ENCODE assay signal across 28 mouse cellular contexts in the genomic region with DNA sequence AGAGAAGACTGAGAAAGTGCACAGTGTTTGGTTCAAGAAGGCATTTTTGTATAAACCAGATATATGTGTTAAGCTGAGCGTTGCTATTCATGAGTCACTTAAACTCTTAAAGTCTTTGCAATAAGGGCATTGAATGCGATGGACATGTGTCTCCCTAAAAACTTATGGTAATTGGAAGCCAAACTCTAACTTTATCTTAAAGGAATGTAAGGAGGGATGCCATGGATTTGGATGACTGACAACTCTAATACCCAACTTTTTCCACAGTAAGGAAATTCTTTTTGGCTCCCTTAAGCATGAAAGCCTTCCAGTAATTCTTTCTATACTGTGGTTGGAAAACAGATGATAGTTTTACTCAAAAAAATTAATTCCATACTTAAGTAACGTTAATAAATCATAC.
DNase-seq lines count a peak whose midpoint lies in the region; ATAC-seq and TF ChIP-seq lines count a peak whose summit lies in the region.
"Had no signal": no experiment of that assay in that cellular context is flagged by ENCODE, and none has a peak within 500 bp of the region (broad histone marks: within the 10 kb centered on the region; RNA-seq: fewer than 3 reads in every experiment).

No protein-coding gene starts in this region.

- no peak for DNase-seq in embryonic facial prominence, embryonic 10.5 days (ENCODE audit: low spot score)
- peak; percentile 59 for DNase-seq in limb, embryonic 14.5 days (ENCODE audit: low spot score)
- DNase-seq in limb, embryonic 10.5 days (ENCODE audit: low spot score): no peak
- peak; percentile 6 for DNase-seq in telencephalon, adult 2 months (ENCODE audit: low read depth, low spot score)
- no peak for DNase-seq in urinary bladder, postnatal 14 days (ENCODE audit: low spot score)
- DNase-seq: adrenal gland, postnatal 10 days; adrenal gland, postnatal 36 days; B cell, adult 2 months; cerebellum, adult 18-20 months; cerebellum, adult 9-10 months; cerebellum, postnatal 14 days; forebrain, postnatal 0 days; gastrocnemius, postnatal 25 days; heart, adult 18-20 months; heart, postnatal 10 days; heart, postnatal 4 days; kidney, adult 2 months had no signal

- peak overlapping the region; percentile 50; the same call in 1 of the 2 replicates for H3K27ac ChIP-seq in embryonic facial prominence, embryonic 12.5 days
- H3K27ac ChIP-seq in embryonic facial prominence, embryonic 10.5 days (replicated peaks): no peak overlapping the region
- peak overlapping the region; percentile 50; the same call in 1 of the 2 replicates for H3K27ac ChIP-seq in limb, embryonic 14.5 days (replicated peaks; ENCODE audit: low read depth, low read length)
- H3K27ac ChIP-seq in limb, embryonic 10.5 days: no peak overlapping the region
- H3K27ac ChIP-seq in embryonic facial prominence, embryonic 15.5 days (replicated peaks): peak overlapping the region; percentile 58
- H3K27ac ChIP-seq: heart, embryonic 15.5 days; hindbrain, embryonic 12.5 days; hindbrain, embryonic 15.5 days had no signal

- H3K4me2 ChIP-seq in embryonic facial prominence, embryonic 12.5 days (replicated peaks): no peak overlapping the region
- no peak overlapping the region for H3K4me2 ChIP-seq in limb, embryonic 14.5 days (replicated peaks; ENCODE audit: low read depth, low read length, severe bottlenecking)
- H3K4me2 ChIP-seq in embryonic facial prominence, embryonic 15.5 days (replicated peaks): no peak overlapping the region
- H3K4me2 ChIP-seq: heart, embryonic 12.5 days; heart, embryonic 15.5 days; hindbrain, embryonic 12.5 days; hindbrain, embryonic 15.5 days had no signal

- TF ChIP-seq POLR2A in limb, embryonic 14.5 days (IDR thresholded peaks at IDR 0.05; ENCODE audit: borderline replicate concordance, extremely low read depth, insufficient read depth, insufficient read length): no peak

- no peaks in the 10 kb centered on the region for H3K4me1 ChIP-seq in embryonic facial prominence, embryonic 12.5 days
- no peaks in the 10 kb centered on the region for H3K4me1 ChIP-seq in embryonic facial prominence, embryonic 10.5 days
- H3K4me1 ChIP-seq in limb, embryonic 14.5 days (ENCODE audit: control insufficient read depth, insufficient read depth, low read length): peaks cover 4% of the 10 kb centered on the region; the same call in 1 of the 2 replicates
- no peaks in the 10 kb centered on the region for H3K4me1 ChIP-seq in limb, embryonic 10.5 days
- H3K4me1 ChIP-seq in embryonic facial prominence, embryonic 15.5 days: no peaks in the 10 kb centered on the region
- H3K4me1 ChIP-seq: heart, embryonic 12.5 days; heart, embryonic 15.5 days; hindbrain, embryonic 12.5 days; hindbrain, embryonic 15.5 days had no signal

- H3K36me3 ChIP-seq in embryonic facial prominence, embryonic 12.5 days: no peaks in the 10 kb centered on the region
- H3K36me3 ChIP-seq in embryonic facial prominence, embryonic 10.5 days (replicated peaks): no peaks in the 10 kb centered on the region
- H3K36me3 ChIP-seq in limb, embryonic 14.5 days (ENCODE audit: control insufficient read depth, insufficient read depth, low read length): no peaks in the 10 kb centered on the region
- no peaks in the 10 kb centered on the region for H3K36me3 ChIP-seq in limb, embryonic 10.5 days
- H3K36me3 ChIP-seq in embryonic facial prominence, embryonic 15.5 days: no peaks in the 10 kb centered on the region
- H3K36me3 ChIP-seq: G1E; heart, embryonic 12.5 days; heart, embryonic 15.5 days; hindbrain, embryonic 12.5 days; hindbrain, embryonic 15.5 days had no signal

- ATAC-seq in embryonic facial prominence, embryonic 12.5 days (ENCODE audit: insufficient number of reproducible peaks, insufficient read depth, low FRiP score, low TSS enrichment): no peak
- no peak for ATAC-seq in limb, embryonic 14.5 days (ENCODE audit: low FRiP score, low read depth)
- no peak for ATAC-seq in embryonic facial prominence, embryonic 15.5 days (ENCODE audit: insufficient number of reproducible peaks, low FRiP score, low TSS enrichment, low read depth)
- ATAC-seq in monocyte, adult 5-6 weeks (replicated peaks; ENCODE audit: insufficient number of reproducible peaks, low FRiP score, low TSS enrichment, poor library complexity, severe bottlenecking): no peak
- ATAC-seq: forebrain, embryonic 14.5 days; forebrain, postnatal 0 days; intestine, postnatal 0 days had no signal

- H3K9me3 ChIP-seq in embryonic facial prominence, embryonic 12.5 days: no peaks in the 10 kb centered on the region
- H3K9me3 ChIP-seq in embryonic facial prominence, embryonic 10.5 days: no peaks in the 10 kb centered on the region
- H3K9me3 ChIP-seq in limb, embryonic 14.5 days (ENCODE audit: control insufficient read depth, low read length): no peaks in the 10 kb centered on the region
- no peaks in the 10 kb centered on the region for H3K9me3 ChIP-seq in limb, embryonic 10.5 days (replicated peaks)
- H3K9me3 ChIP-seq in embryonic facial prominence, embryonic 15.5 days (replicated peaks): no peaks in the 10 kb centered on the region
- H3K9me3 ChIP-seq: G1E; heart, embryonic 12.5 days; heart, embryonic 15.5 days; hindbrain, embryonic 12.5 days; hindbrain, embryonic 15.5 days had no signal

- no peak overlapping the region for H3K4me3 ChIP-seq in embryonic facial prominence, embryonic 12.5 days
- H3K4me3 ChIP-seq in embryonic facial prominence, embryonic 10.5 days: no peak overlapping the region
- no peak overlapping the region for H3K4me3 ChIP-seq in limb, embryonic 14.5 days (replicated peaks; ENCODE audit: low read length)
- no peak overlapping the region for H3K4me3 ChIP-seq in limb, embryonic 10.5 days
- no peak overlapping the region for H3K4me3 ChIP-seq in embryonic facial prominence, embryonic 15.5 days (replicated peaks)
- H3K4me3 ChIP-seq: heart, embryonic 12.5 days; heart, embryonic 15.5 days; hindbrain, embryonic 12.5 days; hindbrain, embryonic 15.5 days had no signal

- 53% methylated on average over 3 of the region's 3 CpGs for WGBS in embryonic facial prominence, embryonic 12.5 days
- WGBS in embryonic facial prominence, embryonic 10.5 days: 85% methylated on average over 3 of the region's 3 CpGs
- WGBS in limb, embryonic 14.5 days: 61% methylated on average over 3 of the region's 3 CpGs
- WGBS in limb, embryonic 10.5 days: 90% methylated on average over 3 of the region's 3 CpGs
- WGBS in embryonic facial prominence, embryonic 15.5 days: 30% methylated on average over 3 of the region's 3 CpGs

- H3K9ac ChIP-seq in embryonic facial prominence, embryonic 12.5 days: no peak overlapping the region
- H3K9ac ChIP-seq in limb, embryonic 14.5 days (ENCODE audit: low read depth, low read length, severe bottlenecking): no peak overlapping the region
- no peak overlapping the region for H3K9ac ChIP-seq in embryonic facial prominence, embryonic 15.5 days
- H3K9ac ChIP-seq: forebrain, postnatal 0 days; heart, embryonic 12.5 days; heart, embryonic 15.5 days; hindbrain, embryonic 12.5 days; hindbrain, embryonic 15.5 days had no signal

- no peaks in the 10 kb centered on the region for H3K27me3 ChIP-seq in embryonic facial prominence, embryonic 12.5 days
- H3K27me3 ChIP-seq in embryonic facial prominence, embryonic 10.5 days (replicated peaks; ENCODE audit: low read depth, poor library complexity, severe bottlenecking): no peaks in the 10 kb centered on the region
- no peaks in the 10 kb centered on the region for H3K27me3 ChIP-seq in limb, embryonic 14.5 days (ENCODE audit: control insufficient read depth, insufficient read depth, low read length)
- no peaks in the 10 kb centered on the region for H3K27me3 ChIP-seq in limb, embryonic 10.5 days (ENCODE audit: low read depth, poor library complexity, severe bottlenecking)
- no peaks in the 10 kb centered on the region for H3K27me3 ChIP-seq in embryonic facial prominence, embryonic 15.5 days
- H3K27me3 ChIP-seq: CH12.LX; heart, embryonic 12.5 days; heart, embryonic 15.5 days; hindbrain, embryonic 12.5 days; hindbrain, embryonic 15.5 days had no signal

Comparison
In these comparisons a context has a peak if more than half of its experiments do, and no peak if none do; other contexts are left out.
1. H3K27ac ChIP-seq: peak in embryonic facial prominence, embryonic 12.5 days (single experiment), limb, embryonic 14.5 days (single experiment) and embryonic facial prominence, embryonic 15.5 days (single experiment); none in embryonic facial prominence, embryonic 10.5 days (single experiment) and limb, embryonic 10.5 days (single experiment).
2. DNase-seq: peak in limb, embryonic 14.5 days (single experiment) and telencephalon, adult 2 months (single experiment); none in embryonic facial prominence, embryonic 10.5 days (single experiment), limb, embryonic 10.5 days (single experiment) and urinary bladder, postnatal 14 days (single experiment).